Mouse (Mus musculus): ENCODE results near the gene Gm14409. TPM values are rescaled to one million over a fixed set of nuclear protein-coding genes. Genes with fewer than 3 reads are reported as not detected.
"Not testable (repeated sequence)": the region's sequence is repeated elsewhere in the genome, so short reads cannot be mapped to it uniquely, and the experiment has no call there.

Gm14409 gene
- total RNA-seq (2021) (1 to 10 TPM; 1.2 to 2.5 TPM), polyA plus RNA-seq (2012; rRNA removed) (not detected in 2 replicates)
- long read RNA-seq = 0 reads

- DNase-seq = not testable (repeated sequence)
These were observed at the start of gene Gm14409 for GRCm38 (mm10) chr2:177266936-177267335. Gm14409 (minus strand) TSS chr2:177267036.

GRCm38 (mm10) chr2:177309627-177310026 lies 42.8 kb upstream of the Gm14409 start:
- DNase-seq = not testable (repeated sequence)

- DNase-seq = not testable (repeated sequence)
These were observed 38.1 kb upstream of the Gm14409 start for GRCm38 (mm10) chr2:177304980-177305379.

GRCm38 (mm10) chr2:177283701-177284100 lies 16.9 kb upstream of the Gm14409 start:
- DNase-seq = not testable (repeated sequence)

GRCm38 (mm10) chr2:177277754-177278153 lies 10.9 kb upstream of the Gm14409 start:
- not testable (repeated sequence) for DNase-seq

- not testable (repeated sequence) for DNase-seq
These were observed 5.4 kb upstream of the Gm14409 start for GRCm38 (mm10) chr2:177272237-177272636.

GRCm38 (mm10) chr2:177247449-177247848 lies 19.4 kb downstream of the Gm14409 start:
- DNase-seq = not testable (repeated sequence)

- DNase-seq = not testable (repeated sequence)
These were observed 36.4 kb downstream of the Gm14409 start for GRCm38 (mm10) chr2:177230461-177230860.

Other genes with a start within 250 kb of the Gm14409 start
- 1 to 10 TPM in 1 of 2 experiments, under 1 TPM in 1; 0.73 to 1.6 TPM for gene Gm14401, start 192.7 kb downstream of the Gm14409 start, total RNA-seq (2021)
- not detected in 2 replicates for gene Gm14401, start 192.7 kb downstream of the Gm14409 start, polyA plus RNA-seq (2012; rRNA removed)
- 10 to 100 TPM; 29.3 to 42.7 TPM for gene Gm14410, start 60.6 kb downstream of the Gm14409 start, total RNA-seq (2021)
- 0.23 and 0.55 TPM in 2 replicates for gene Gm14410, start 60.6 kb downstream of the Gm14409 start, polyA plus RNA-seq (2012; rRNA removed)
- gene Gm14412, start 57.3 kb upstream of the Gm14409 start, total RNA-seq (2021) = 1 to 10 TPM; 3.4 to 4.5 TPM
- gene Gm14412, start 57.3 kb upstream of the Gm14409 start, polyA plus RNA-seq (2012; rRNA removed) = not detected in 2 replicates
- gene Gm14418, start 131.3 kb upstream of the Gm14409 start, total RNA-seq (2021) = 10 to 100 TPM; 16.2 to 28.2 TPM
- not detected in 2 replicates for gene Gm14418, start 131.3 kb upstream of the Gm14409 start, polyA plus RNA-seq (2012; rRNA removed)
- 10 to 100 TPM; 62.5 to 72.3 TPM for gene Zfp970, start 197.7 kb upstream of the Gm14409 start, total RNA-seq (2021)
- 0.22 and 0.30 TPM in 2 replicates for gene Zfp970, start 197.7 kb upstream of the Gm14409 start, polyA plus RNA-seq (2012; rRNA removed)
- 10 to 100 TPM; 66.2 to 94.9 TPM for gene Gm14403, start 231.2 kb upstream of the Gm14409 start, total RNA-seq (2021)
- gene Gm14403, start 231.2 kb upstream of the Gm14409 start, polyA plus RNA-seq (2012; rRNA removed) = 0.21 and 0.33 TPM in 2 replicates

Measured in adrenal gland, adult 2 months (tissue).